26 mouse cellular contexts compared by ENCODE assay signal in genomic region chr10:105556890-105557572, GRCm38 (mm10).
"Had no signal": no experiment of that assay in that cellular context is flagged by ENCODE, and none has a peak within 500 bp of the region (broad histone marks: within the 10 kb centered on the region; RNA-seq: fewer than 3 reads in every experiment).

No protein-coding gene starts in this region.

- ATAC-seq: forebrain, postnatal 0 days; inflammation-experienced regulatory T-cells, adult 6 months had no signal

- H3K4me2 ChIP-seq: heart, embryonic 11.5 days; heart, embryonic 13.5 days; heart, embryonic 15.5 days; hindbrain, embryonic 13.5 days; hindbrain, embryonic 15.5 days; limb, embryonic 12.5 days; liver, embryonic 11.5 days; liver, embryonic 13.5 days had no signal

- H3K4me3 ChIP-seq: heart, adult 2 months; heart, embryonic 13.5 days; heart, embryonic 15.5 days; hindbrain, embryonic 13.5 days; hindbrain, embryonic 15.5 days; layer of hippocampus, adult 2 months; left cerebral cortex, adult 2 months; limb, embryonic 10.5 days; limb, embryonic 12.5 days; liver, embryonic 13.5 days had no signal

- H3K9ac ChIP-seq: forebrain, postnatal 0 days; heart, embryonic 13.5 days; heart, embryonic 15.5 days; hindbrain, embryonic 13.5 days; hindbrain, embryonic 15.5 days; limb, embryonic 12.5 days; liver, embryonic 13.5 days had no signal

- H3K9me3 ChIP-seq: heart, embryonic 13.5 days; heart, embryonic 15.5 days; hindbrain, embryonic 13.5 days; hindbrain, embryonic 15.5 days; limb, embryonic 10.5 days; limb, embryonic 12.5 days; liver, embryonic 13.5 days had no signal

- H3K36me3 ChIP-seq: heart, embryonic 15.5 days; hindbrain, embryonic 13.5 days; hindbrain, embryonic 15.5 days; liver, embryonic 13.5 days had no signal

- DNase-seq: forebrain, postnatal 0 days; gastrocnemius, postnatal 14 days; gastrocnemius, postnatal 36 days; heart, adult 11 months; heart, adult 2 months; heart, postnatal 14 days; heart, postnatal 36 days; kidney, adult 11 months; kidney, adult 2 months; kidney, adult 9 months; kidney, postnatal 10 days; kidney, postnatal 25 days; kidney, postnatal 4 days; liver; liver, embryonic 13.5 days had no signal

- H3K27ac ChIP-seq: heart, adult 2 months; heart, embryonic 13.5 days; heart, embryonic 15.5 days; hindbrain, embryonic 13.5 days; hindbrain, embryonic 15.5 days; layer of hippocampus, adult 2 months; left cerebral cortex, adult 2 months; limb, embryonic 10.5 days; limb, embryonic 12.5 days; liver, embryonic 13.5 days had no signal

- H3K4me1 ChIP-seq: hindbrain, embryonic 15.5 days; liver, embryonic 13.5 days had no signal

- H3K27me3 ChIP-seq: heart, embryonic 13.5 days; heart, embryonic 15.5 days; hindbrain, embryonic 13.5 days; hindbrain, embryonic 15.5 days; limb, embryonic 12.5 days; liver, embryonic 13.5 days had no signal
